Mouse (Mus musculus) midbrain, embryonic 10.5 days (tissue): ENCODE measurements at regions not wholly inside any gene's neighbourhood (a gene's known extent, or its start where the extent isn't known, plus 50 kb on each side); places are given as distances from the start of the nearest gene placed in this dataset.

Experiments
- DNase-seq: peaks from one replicate; pipeline ENCODE4 v3.0.0-alpha.2; 2017; ENCODE audit warnings: low spot score
- H3K27ac ChIP-seq: fragments of 300-500 bp; sonication (generic); replicated peaks from 2 replicates; pipeline ENCODE4 v1.5.1; 2016; ENCODE audit warnings: mild to moderate bottlenecking
- H3K27me3 ChIP-seq: fragments of 300-500 bp; sonication (generic); 2 replicates; pipeline ENCODE4 v1.6.1; 2016; ENCODE audit warnings: low read depth, mild to moderate bottlenecking; ENCODE audit not compliant: poor library complexity, severe bottlenecking
- H3K36me3 ChIP-seq: fragments of 300-500 bp; sonication (generic); 2 replicates; pipeline ENCODE4 v1.6.1; 2016; ENCODE audit warnings: mild to moderate bottlenecking, moderate library complexity
- H3K4me1 ChIP-seq: fragments of 300-500 bp; sonication (generic); 2 replicates; pipeline ENCODE4 v1.6.1; 2016
- H3K4me3 ChIP-seq: fragments of 300-500 bp; sonication (generic); 2 replicates; pipeline ENCODE4 v1.5.1; 2016; ENCODE audit warnings: mild to moderate bottlenecking, moderate library complexity
- H3K9me3 ChIP-seq: fragments of 300-500 bp; sonication (generic); replicated peaks from 2 replicates; pipeline ENCODE4 v1.6.1; 2016; ENCODE audit warnings: mild to moderate bottlenecking
- WGBS: fragments of 180-500 bp; shearing (Covaris S2); methylation state at CpG from one replicate; pipeline ENCODE4 v1.1.7; 2016; 5-methylcytosine and 5-hydroxymethylcytosine counted together

GRCm38 (mm10) chr8:88934708-88935107, 109.3 kb downstream of the Sall1 start:
- WGBS = 94% methylated on average over 5 of the region's 5 CpGs
- Histone ChIP-seq H3K4me1 (peaks cover 45% of the 10 kb centered on the region), H3K9me3 (peaks cover 8% of the 10 kb centered on the region; the same call in 1 of the 2 replicates), H3K27me3 (peaks cover 7% of the 10 kb centered on the region), H3K36me3 (no peaks in the 10 kb centered on the region), H3K27ac (no peak overlapping the region), H3K4me3 (no peak overlapping the region)
- no peak for DNase-seq

GRCm38 (mm10) chr8:88931050-88931449, 112.9 kb downstream of the Sall1 start:
- Histone ChIP-seq H3K4me1 (peaks cover 35% of the 10 kb centered on the region), H3K27ac (no peak overlapping the region), H3K36me3 (no peaks in the 10 kb centered on the region), H3K4me3 (no peak overlapping the region), H3K9me3 (peaks cover 8% of the 10 kb centered on the region; the same call in 1 of the 2 replicates), H3K27me3 (peaks cover 7% of the 10 kb centered on the region)
- no peak for DNase-seq
- WGBS = 81% methylated on average over 5 of the region's 5 CpGs

- WGBS = 78% methylated on average over 2 of the region's 2 CpGs
- DNase-seq = no peak
- Histone ChIP-seq H3K36me3 (no peaks in the 10 kb centered on the region), H3K4me3 (no peak overlapping the region), H3K27me3 (peaks cover 7% of the 10 kb centered on the region), H3K27ac (peak overlapping the region; percentile 13; the same call in 1 of the 2 replicates), H3K4me1 (peaks cover 30% of the 10 kb centered on the region), H3K9me3 (peaks cover 8% of the 10 kb centered on the region; the same call in 1 of the 2 replicates)
These were observed 113.6 kb downstream of the Sall1 start for GRCm38 (mm10) chr8:88930370-88930769.

GRCm38 (mm10) chr8:88928675-88929377, 115.1 kb downstream of the Sall1 start:
- 65% methylated on average over 7 of the region's 7 CpGs for WGBS
- peaks cover under 1% of the 10 kb centered on the region; the same call in 1 of the 2 replicates for H3K9me3 ChIP-seq
- peak overlapping the region; percentile 55 for H3K27ac ChIP-seq
- H3K36me3 ChIP-seq = no peaks in the 10 kb centered on the region
- H3K27me3 ChIP-seq = peaks cover 7% of the 10 kb centered on the region
- peaks cover 30% of the 10 kb centered on the region for H3K4me1 ChIP-seq
- no peak overlapping the region for H3K4me3 ChIP-seq
- no peak for DNase-seq

- no peak overlapping the region for H3K27ac ChIP-seq
- H3K9me3 ChIP-seq = no peaks in the 10 kb centered on the region
- DNase-seq = no peak
- H3K4me1 ChIP-seq = 0 out of 2 replicates have a peak, but pooled peaks cover 13% of the 10 kb centered on the region
- no peak overlapping the region for H3K4me3 ChIP-seq
- H3K27me3 ChIP-seq = no peaks in the 10 kb centered on the region; the same call in 1 of the 2 replicates
- WGBS = 74% methylated on average over 7 of the region's 7 CpGs
- H3K36me3 ChIP-seq = no peaks in the 10 kb centered on the region
These were observed 121.1 kb downstream of the Sall1 start for GRCm38 (mm10) chr8:88922840-88923239.

GRCm38 (mm10) chr8:88921967-88922366, 122.0 kb downstream of the Sall1 start:
- Histone ChIP-seq H3K27ac (no peak overlapping the region), H3K9me3 (no peaks in the 10 kb centered on the region), H3K27me3 (no peaks in the 10 kb centered on the region; the same call in 1 of the 2 replicates), H3K36me3 (no peaks in the 10 kb centered on the region), H3K4me3 (no peak overlapping the region), H3K4me1 (0 out of 2 replicates have a peak, but pooled peaks cover 13% of the 10 kb centered on the region)
- no peak for DNase-seq
- WGBS = 86% methylated on average over 4 of the region's 4 CpGs

- 85% methylated on average over 4 of the region's 4 CpGs for WGBS
- DNase-seq = no peak
- H3K27me3 ChIP-seq = peaks cover 5% of the 10 kb centered on the region; the same call in 1 of the 2 replicates
- H3K9me3 ChIP-seq = no peaks in the 10 kb centered on the region
- no peaks in the 10 kb centered on the region for H3K36me3 ChIP-seq
- 0 out of 2 replicates have a peak, but pooled peaks cover 13% of the 10 kb centered on the region for H3K4me1 ChIP-seq
- no peak overlapping the region for H3K4me3 ChIP-seq
- H3K27ac ChIP-seq = no peak overlapping the region
These were observed 124.7 kb downstream of the Sall1 start for GRCm38 (mm10) chr8:88919282-88919681.

GRCm38 (mm10) chr8:88916064-88916463, 127.9 kb downstream of the Sall1 start:
- no peak for DNase-seq
- WGBS = 93% methylated on average over 4 of the region's 4 CpGs
- no peaks in the 10 kb centered on the region for H3K4me1 ChIP-seq
- peaks cover 5% of the 10 kb centered on the region; the same call in 1 of the 2 replicates for H3K27me3 ChIP-seq
- H3K27ac ChIP-seq = no peak overlapping the region
- H3K4me3 ChIP-seq = no peak overlapping the region
- no peaks in the 10 kb centered on the region for H3K36me3 ChIP-seq
- no peaks in the 10 kb centered on the region for H3K9me3 ChIP-seq

GRCm38 (mm10) chr8:88914657-88915056, 129.3 kb downstream of the Sall1 start:
- Histone ChIP-seq H3K27me3 (peaks cover 5% of the 10 kb centered on the region; the same call in 1 of the 2 replicates), H3K27ac (no peak overlapping the region)
- 87% methylated on average over 6 of the region's 6 CpGs for WGBS

GRCm38 (mm10) chr8:88914190-88914589, 129.8 kb downstream of the Sall1 start:
- DNase-seq = no peak
- peaks cover 5% of the 10 kb centered on the region; the same call in 1 of the 2 replicates for H3K27me3 ChIP-seq
- WGBS = 88% methylated on average over 6 of the region's 6 CpGs
- no peaks in the 10 kb centered on the region for H3K36me3 ChIP-seq
- no peaks in the 10 kb centered on the region for H3K9me3 ChIP-seq
- H3K4me1 ChIP-seq = no peaks in the 10 kb centered on the region
- H3K4me3 ChIP-seq = no peak overlapping the region
- H3K27ac ChIP-seq = no peak overlapping the region; the same call in 1 of the 2 replicates

More at GRCm38 (mm10) chr8:88914657-88915056, 129.3 kb downstream of the Sall1 start:
- Histone ChIP-seq H3K9me3 (no peaks in the 10 kb centered on the region), H3K4me1 (no peaks in the 10 kb centered on the region), H3K4me3 (no peak overlapping the region), H3K36me3 (no peaks in the 10 kb centered on the region)
- DNase-seq = no peak

- Histone ChIP-seq H3K27ac (no peak overlapping the region), H3K36me3 (no peaks in the 10 kb centered on the region), H3K4me3 (no peak overlapping the region), H3K27me3 (no peaks in the 10 kb centered on the region), H3K4me1 (peaks cover 17% of the 10 kb centered on the region), H3K9me3 (no peaks in the 10 kb centered on the region)
- WGBS = 89% methylated on average over 6 of the region's 6 CpGs
- no peak for DNase-seq
These were observed 137.7 kb downstream of the Sall1 start for GRCm38 (mm10) chr8:88906244-88906643.

GRCm38 (mm10) chr8:88903094-88903493, 140.9 kb downstream of the Sall1 start:
- H3K27me3 ChIP-seq = no peaks in the 10 kb centered on the region
- H3K4me3 ChIP-seq = no peak overlapping the region
- H3K9me3 ChIP-seq = no peaks in the 10 kb centered on the region
- H3K36me3 ChIP-seq = no peaks in the 10 kb centered on the region
- peaks cover 17% of the 10 kb centered on the region for H3K4me1 ChIP-seq
- no peak overlapping the region for H3K27ac ChIP-seq
- WGBS = 88% methylated on average over 12 of the region's 12 CpGs
- DNase-seq = no peak

- no peaks in the 10 kb centered on the region for H3K27me3 ChIP-seq
- no peak overlapping the region for H3K4me3 ChIP-seq
- no peak for DNase-seq
- no peaks in the 10 kb centered on the region for H3K36me3 ChIP-seq
- H3K4me1 ChIP-seq = no peaks in the 10 kb centered on the region
- H3K27ac ChIP-seq = no peak overlapping the region
- 91% methylated on average over 15 of the region's 15 CpGs for WGBS
- H3K9me3 ChIP-seq = no peaks in the 10 kb centered on the region
These were observed 160.1 kb downstream of the Sall1 start for GRCm38 (mm10) chr8:88883751-88884390.
